Mouse (Mus musculus): ENCODE data around the gene Wnt10b.
"Not testable (repeated sequence)": the region's sequence is repeated elsewhere in the genome, so short reads cannot be mapped to it uniquely, and the experiment has no call there.

Gene Wnt10b

GRCm38 (mm10) chr15:98772511-98773211 is 5.3 kb downstream of the Wnt10b start:
- peak; percentile 45 for DNase-seq (ENCODE audit: low read depth, low spot score)

GRCm38 (mm10) chr15:98771813-98772425 is 6.0 kb downstream of the Wnt10b start:
- no peak for DNase-seq (ENCODE audit: low read depth, low spot score)

GRCm38 (mm10) chr15:98768259-98768658 is 9.7 kb downstream of the Wnt10b start:
- no peak for DNase-seq (ENCODE audit: low read depth, low spot score)

GRCm38 (mm10) chr15:98765929-98766328 is 12.0 kb downstream of the Wnt10b start:
- DNase-seq (ENCODE audit: low read depth, low spot score) = no peak

GRCm38 (mm10) chr15:98762670-98763529 is 15.1 kb downstream of the Wnt10b start, which contains the start of gene Arf3:
Gene Arf3 (minus strand): TSS chr15:98763214.
- DNase-seq (ENCODE audit: low read depth, low spot score) = peak; percentile 96

GRCm38 (mm10) chr15:98762201-98762621 is 15.7 kb downstream of the Wnt10b start:
- DNase-seq (ENCODE audit: low read depth, low spot score) = peak; percentile 89

- DNase-seq (ENCODE audit: low read depth, low spot score) = no peak
Measured at GRCm38 (mm10) chr15:98754125-98754524, 23.8 kb downstream of the Wnt10b start.

- no peak for DNase-seq (ENCODE audit: low read depth, low spot score)
Measured at GRCm38 (mm10) chr15:98753021-98753423, 24.9 kb downstream of the Wnt10b start.

- no peak for DNase-seq (ENCODE audit: low read depth, low spot score)
Measured at GRCm38 (mm10) chr15:98749093-98749492, 28.9 kb downstream of the Wnt10b start.

GRCm38 (mm10) chr15:98747296-98747695 is 30.7 kb downstream of the Wnt10b start:
- no peak for DNase-seq (ENCODE audit: low read depth, low spot score)

GRCm38 (mm10) chr15:98746344-98746965 is 31.5 kb downstream of the Wnt10b start:
- DNase-seq (ENCODE audit: low read depth, low spot score) = no peak

- DNase-seq (ENCODE audit: low read depth, low spot score) = not testable (repeated sequence)
Measured at GRCm38 (mm10) chr15:98743863-98744262, 34.1 kb downstream of the Wnt10b start.

GRCm38 (mm10) chr15:98742766-98743428 is 35.1 kb downstream of the Wnt10b start:
- peak; percentile 33 for DNase-seq (ENCODE audit: low read depth, low spot score)

GRCm38 (mm10) chr15:98740219-98740618 is 37.7 kb downstream of the Wnt10b start:
- no peak for DNase-seq (ENCODE audit: low read depth, low spot score)

GRCm38 (mm10) chr15:98738796-98739195 is 39.2 kb downstream of the Wnt10b start:
- DNase-seq (ENCODE audit: low read depth, low spot score) = peak; percentile 44

GRCm38 (mm10) chr15:98737881-98738280 is 40.1 kb downstream of the Wnt10b start:
- DNase-seq (ENCODE audit: low read depth, low spot score) = peak; percentile 42

GRCm38 (mm10) chr15:98736521-98736920 is 41.4 kb downstream of the Wnt10b start:
- no peak for DNase-seq (ENCODE audit: low read depth, low spot score)

GRCm38 (mm10) chr15:98733976-98734566 is 43.9 kb downstream of the Wnt10b start:
- DNase-seq (ENCODE audit: low read depth, low spot score) = no peak

GRCm38 (mm10) chr15:98733370-98733769 is 44.6 kb downstream of the Wnt10b start:
- DNase-seq (ENCODE audit: low read depth, low spot score) = no peak

GRCm38 (mm10) chr15:98732006-98732531 is 45.9 kb downstream of the Wnt10b start:
- DNase-seq (ENCODE audit: low read depth, low spot score) = no peak

- DNase-seq (ENCODE audit: low read depth, low spot score) = no peak
Measured at GRCm38 (mm10) chr15:98730790-98731189, 47.2 kb downstream of the Wnt10b start.

Measured in ES-CJ7 (cell line).